Mouse (Mus musculus) neural tube, embryonic 11.5 days (tissue): ENCODE results near the gene Tpi1. TPM values are rescaled to one million over a fixed set of nuclear protein-coding genes. Genes with fewer than 3 reads are reported as not detected.

Source experiments
- ATAC-seq: fragments of 200-750 bp; cut with Nextera tagmentation; 2 replicates; pipeline ENCODE4 v1.8.0; 2017; ENCODE audit warnings: moderate number of reproducible peaks, mild to moderate bottlenecking, moderate TSS enrichment, moderate library complexity; ENCODE audit not compliant: insufficient read depth, low FRiP score, low TSS enrichment
- DNase-seq: peaks from one replicate; pipeline ENCODE4 v3.0.0-alpha.2; 2015; ENCODE audit warnings: low spot score
- H3K27ac ChIP-seq: fragments of 300-500 bp; sonication (generic); 2 replicates; pipeline ENCODE4 v1.5.1; 2014; ENCODE audit warnings: low read depth, mild to moderate bottlenecking, low read length
- H3K27me3 ChIP-seq: fragments of 300-500 bp; sonication (generic); 2 replicates; pipeline ENCODE4 v1.6.1; 2014; ENCODE audit warnings: mild to moderate bottlenecking, low read length, mixed read lengths; ENCODE audit not compliant: control insufficient read depth, insufficient read depth
- H3K36me3 ChIP-seq: fragments of 300-500 bp; sonication (generic); 2 replicates; pipeline ENCODE4 v1.6.1; 2014; ENCODE audit warnings: mild to moderate bottlenecking, low read length, moderate library complexity, mixed read lengths; ENCODE audit not compliant: control insufficient read depth, insufficient read depth
- H3K4me1 ChIP-seq: fragments of 300-500 bp; sonication (generic); 2 replicates; pipeline ENCODE4 v1.6.1; 2014; ENCODE audit warnings: low read length, mixed read lengths; ENCODE audit not compliant: control insufficient read depth, insufficient read depth
- H3K4me2 ChIP-seq: fragments of 300-500 bp; sonication (generic); 2 replicates; pipeline ENCODE4 v1.6.1; 2014; ENCODE audit warnings: low read depth, mild to moderate bottlenecking, moderate library complexity
- H3K4me3 ChIP-seq: fragments of 300-500 bp; sonication (generic); 2 replicates; pipeline ENCODE4 v1.5.1; 2014; ENCODE audit warnings: low read depth, low read length
- H3K9ac ChIP-seq: fragments of 300-500 bp; sonication (generic); 2 replicates; pipeline ENCODE4 v1.6.1; 2014; ENCODE audit warnings: mild to moderate bottlenecking, low read length
- H3K9me3 ChIP-seq: fragments of 300-500 bp; sonication (generic); 2 replicates; pipeline ENCODE4 v1.6.1; 2016; ENCODE audit warnings: low read length; ENCODE audit not compliant: control insufficient read depth
- WGBS: fragments of 180-500 bp; shearing (Covaris S2); extraction: QIAGEN DNeasy Blood & Tissue Kit; methylation state at CpG from one replicate; pipeline ENCODE4 v1.1.7; 2014; 5-methylcytosine and 5-hydroxymethylcytosine counted together
- polyA plus RNA-seq: library from polyadenylated mRNA; unstranded; fragments of >200 nt; fragmentation: Nextera tagmentation; extraction: Ambion mirVana; gene quantifications from 2 replicates; pipeline ENCODE4 v1.2.1, GENCODE M21; 2014

Gene Tpi1
- polyA plus RNA-seq, 1 experiment from 2014 or later, result 622 TPM

- Histone ChIP-seq H3K27me3 (no peaks in the 10 kb centered on the region), H3K4me2 (peak overlapping the region; percentile 89), H3K36me3 (peaks cover 12% of the 10 kb centered on the region), H3K9ac (peak overlapping the region; percentile 63), H3K4me1 (peaks cover 8% of the 10 kb centered on the region), H3K9me3 (no peaks in the 10 kb centered on the region), H3K4me3 (peak overlapping the region; percentile 68), H3K27ac (no peak overlapping the region)
- DNase-seq (peak; percentile 41), ATAC-seq (no peak)
- WGBS, result 26% methylated on average over 10 of the region's 10 CpGs
Observed at GRCm38 (mm10) chr6:124828101-124828592, 14.1 kb upstream of the Tpi1 start.

GRCm38 (mm10) chr6:124822049-124822448 lies 8.0 kb upstream of the Tpi1 start:
- H3K4me3 ChIP-seq, result no peak overlapping the region

GRCm38 (mm10) chr6:124820891-124821290 lies 6.8 kb upstream of the Tpi1 start:
- peaks cover 40% of the 10 kb centered on the region for H3K36me3 ChIP-seq
- H3K27me3 ChIP-seq, result no peaks in the 10 kb centered on the region
- DNase-seq (no peak), ATAC-seq (no peak)
- H3K4me1 ChIP-seq, result no peaks in the 10 kb centered on the region
- no peak overlapping the region for H3K4me3 ChIP-seq
- no peaks in the 10 kb centered on the region for H3K9me3 ChIP-seq
- 93% methylated on average over 5 of the region's 5 CpGs for WGBS
- no peak overlapping the region for H3K4me2 ChIP-seq
- no peak overlapping the region for H3K27ac ChIP-seq
- no peak overlapping the region for H3K9ac ChIP-seq

More at GRCm38 (mm10) chr6:124822049-124822448, 8.0 kb upstream of the Tpi1 start:
- H3K9ac ChIP-seq, result no peak overlapping the region
- WGBS, result 93% methylated on average over 4 of the region's 4 CpGs
- H3K9me3 ChIP-seq, result no peaks in the 10 kb centered on the region
- H3K4me1 ChIP-seq, result no peaks in the 10 kb centered on the region
- H3K27ac ChIP-seq, result no peak overlapping the region
- no peak for DNase-seq
- H3K27me3 ChIP-seq, result no peaks in the 10 kb centered on the region
- no peak for ATAC-seq
- H3K36me3 ChIP-seq, result peaks cover 38% of the 10 kb centered on the region
- no peak overlapping the region for H3K4me2 ChIP-seq

GRCm38 (mm10) chr6:124817971-124818370 lies 3.9 kb upstream of the Tpi1 start:
- Histone ChIP-seq H3K9me3 (no peaks in the 10 kb centered on the region), H3K27ac (no peak overlapping the region), H3K4me1 (no peaks in the 10 kb centered on the region), H3K36me3 (peaks cover 28% of the 10 kb centered on the region), H3K27me3 (no peaks in the 10 kb centered on the region), H3K9ac (no peak overlapping the region), H3K4me3 (no peak overlapping the region), H3K4me2 (no peak overlapping the region)
- 93% methylated on average over 8 of the region's 8 CpGs for WGBS
- no peak for ATAC-seq
- no peak for DNase-seq

- WGBS, result 94% methylated on average over 8 of the region's 8 CpGs
- DNase-seq (no peak), ATAC-seq (no peak)
Observed at GRCm38 (mm10) chr6:124817563-124817962, 3.5 kb upstream of the Tpi1 start.

GRCm38 (mm10) chr6:124817125-124817524 lies 3.0 kb upstream of the Tpi1 start:
- WGBS, result 95% methylated on average over 11 of the region's 11 CpGs
- no peak for DNase-seq

More at GRCm38 (mm10) chr6:124817563-124817962, 3.5 kb upstream of the Tpi1 start:
- Histone ChIP-seq H3K4me2 (no peak overlapping the region), H3K4me3 (no peak overlapping the region), H3K27me3 (no peaks in the 10 kb centered on the region), H3K9ac (no peak overlapping the region), H3K36me3 (peaks cover 28% of the 10 kb centered on the region), H3K9me3 (no peaks in the 10 kb centered on the region), H3K4me1 (no peaks in the 10 kb centered on the region; the same call in 1 of the 2 replicates), H3K27ac (no peak overlapping the region)

GRCm38 (mm10) chr6:124816611-124817010 lies 2.5 kb upstream of the Tpi1 start:
- ATAC-seq (no peak), DNase-seq (no peak)
- WGBS, result 83% methylated on average over 4 of the region's 4 CpGs
- no peaks in the 10 kb centered on the region for H3K9me3 ChIP-seq
- H3K27me3 ChIP-seq, result no peaks in the 10 kb centered on the region
- H3K36me3 ChIP-seq, result peaks cover 30% of the 10 kb centered on the region
- no peak overlapping the region for H3K4me3 ChIP-seq
- H3K9ac ChIP-seq, result no peak overlapping the region
- no peak overlapping the region for H3K4me2 ChIP-seq
- no peak overlapping the region for H3K27ac ChIP-seq
- H3K4me1 ChIP-seq, result no peaks in the 10 kb centered on the region; the same call in 1 of the 2 replicates

More at GRCm38 (mm10) chr6:124817125-124817524, 3.0 kb upstream of the Tpi1 start:
- Histone ChIP-seq H3K27ac (no peak overlapping the region), H3K9me3 (no peaks in the 10 kb centered on the region), H3K27me3 (no peaks in the 10 kb centered on the region), H3K4me3 (no peak overlapping the region), H3K36me3 (peaks cover 28% of the 10 kb centered on the region), H3K9ac (no peak overlapping the region), H3K4me1 (no peaks in the 10 kb centered on the region; the same call in 1 of the 2 replicates), H3K4me2 (no peak overlapping the region)
- ATAC-seq, result no peak

- ATAC-seq (no peak), DNase-seq (no peak)
- WGBS, result 76% methylated on average over 9 of the region's 9 CpGs
- Histone ChIP-seq H3K9ac (0 out of 2 replicates have a peak overlapping the region, but pooled peaks have one; percentile 32), H3K27ac (no peak overlapping the region), H3K9me3 (no peaks in the 10 kb centered on the region), H3K4me2 (no peak overlapping the region), H3K4me3 (no peak overlapping the region), H3K4me1 (no peaks in the 10 kb centered on the region; the same call in none of the 2 replicates), H3K36me3 (peaks cover 27% of the 10 kb centered on the region), H3K27me3 (no peaks in the 10 kb centered on the region)
Observed at GRCm38 (mm10) chr6:124814858-124815774, 1.0 kb upstream of the Tpi1 start.
